Mouse (Mus musculus): Measurements from ENCODE around the gene Wdr54.

Wdr54 gene

GRCm38 (mm10) chr6:83156259-83156684, at the start of gene Wdr54, which contains the start of gene 1700003E16Rik:
Gene Wdr54 (minus strand): TSS chr6:83156397.
Gene 1700003E16Rik (plus strand): TSS chr6:83156404.
- DNase-seq (ENCODE audit: low spot score in 2 of 2), result peak; percentile 61 to 79

- DNase-seq (ENCODE audit: low spot score in 2 of 2), result no peak
These were observed 49.7 kb upstream of the Wdr54 start for GRCm38 (mm10) chr6:83205851-83206250.

GRCm38 (mm10) chr6:83203320-83203719, 47.1 kb upstream of the Wdr54 start:
- DNase-seq (ENCODE audit: low spot score in 2 of 2), result no peak

GRCm38 (mm10) chr6:83197345-83198004, 41.3 kb upstream of the Wdr54 start:
- DNase-seq (ENCODE audit: low spot score in 2 of 2), result peak; percentile 63 to 83

GRCm38 (mm10) chr6:83193571-83193970, 37.4 kb upstream of the Wdr54 start:
- no peak for DNase-seq (ENCODE audit: low spot score in 2 of 2)

DNA sequence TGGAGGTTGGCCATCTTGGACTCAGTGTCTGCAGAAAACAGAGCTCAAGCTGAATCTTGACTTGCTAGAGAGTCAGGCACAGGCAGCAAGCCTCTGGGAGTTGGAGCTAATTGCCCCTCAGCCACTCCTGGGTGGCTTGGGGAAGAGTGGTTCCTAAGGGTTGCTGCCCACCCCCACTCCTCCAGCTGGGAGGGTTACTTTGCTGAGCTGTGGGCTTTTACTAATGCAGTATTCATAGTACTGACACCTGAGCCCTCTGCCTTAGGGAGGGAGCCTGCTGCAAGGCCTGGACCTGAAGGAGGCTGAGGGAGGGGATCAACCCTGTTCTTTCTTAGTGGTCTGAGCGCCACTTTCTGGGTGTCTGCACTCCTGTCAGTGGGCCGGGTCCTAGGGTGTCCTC, 30.7 kb upstream of the Wdr54 start:
- no peak for DNase-seq (ENCODE audit: low spot score in 2 of 2)

DNA sequence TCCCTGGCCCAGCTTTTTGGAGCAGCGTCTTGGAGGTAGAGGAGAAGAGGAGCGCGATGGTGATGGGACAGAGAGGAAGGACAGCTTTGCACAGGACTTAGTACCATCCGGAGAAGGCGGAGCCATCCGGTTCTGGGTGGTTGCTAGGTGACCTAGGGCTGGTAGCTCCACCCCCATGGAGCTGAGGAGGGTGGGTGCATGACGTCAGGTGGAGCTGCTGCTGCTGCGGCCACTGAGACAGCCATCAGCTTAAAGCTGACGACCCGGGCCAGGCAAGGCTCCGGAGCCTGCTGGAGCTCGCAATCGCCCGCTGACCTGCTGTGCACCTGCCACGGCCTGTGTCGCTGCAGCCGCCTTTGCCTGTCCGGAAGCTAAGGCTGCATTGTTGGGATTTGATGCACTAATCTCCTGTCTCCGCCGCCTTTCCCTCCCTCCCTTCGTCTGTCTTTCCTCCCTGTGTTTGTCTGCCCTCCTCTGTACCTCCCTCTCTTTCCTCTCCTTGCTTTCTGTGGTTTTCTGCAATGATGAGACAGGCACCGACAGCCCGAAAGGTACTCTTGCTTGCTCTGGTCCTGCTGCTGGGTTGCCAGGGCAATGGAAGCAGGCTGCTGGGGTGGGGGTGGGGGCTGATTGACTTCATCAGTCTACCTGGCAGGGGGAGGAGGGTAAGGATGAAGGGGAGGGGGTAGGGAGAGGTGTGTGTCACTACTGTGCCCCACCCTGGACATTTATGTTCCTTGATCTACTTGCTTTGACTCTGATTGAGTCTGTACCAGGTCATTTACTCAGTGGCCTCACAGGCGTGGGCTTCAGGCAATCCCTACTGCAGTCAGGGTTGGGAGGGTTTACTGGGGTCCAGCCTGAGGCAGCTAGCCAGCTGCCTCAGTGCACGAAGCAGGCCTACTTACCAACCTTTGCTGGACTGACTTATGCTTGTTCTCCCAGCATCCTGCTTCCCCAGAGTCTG, 30.0 kb upstream of the Wdr54 start:
- DNase-seq (ENCODE audit: low spot score in 2 of 2), result peak; percentile 50 to 80

- DNase-seq (ENCODE audit: low spot score in 2 of 2), result no peak
These were observed 28.8 kb upstream of the Wdr54 start for GRCm38 (mm10) chr6:83184858-83185435.

DNA sequence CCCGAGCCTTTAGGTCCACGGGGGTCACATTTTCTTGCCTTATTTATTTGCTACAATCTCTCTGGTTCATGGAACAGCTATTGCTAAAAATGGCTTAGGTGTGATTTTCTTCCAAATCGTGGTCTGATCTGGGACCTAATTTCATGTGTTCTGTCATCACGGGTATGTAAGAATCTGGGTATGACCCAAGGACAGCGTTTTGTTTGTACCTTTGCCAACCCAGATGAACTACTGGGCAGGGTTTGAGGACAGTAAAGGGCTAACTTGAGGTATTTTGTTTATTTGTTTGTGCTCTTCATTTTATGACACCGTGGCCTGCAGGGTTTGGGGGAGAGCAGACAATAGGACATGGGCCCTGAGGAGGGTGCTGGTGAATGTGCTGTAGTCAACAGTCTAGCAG, 24.4 kb upstream of the Wdr54 start:
- DNase-seq (ENCODE audit: low spot score in 2 of 2), result no peak

- DNase-seq (ENCODE audit: low spot score in 2 of 2), result no peak
These were observed 23.4 kb upstream of the Wdr54 start for GRCm38 (mm10) chr6:83179390-83180117.

DNA sequence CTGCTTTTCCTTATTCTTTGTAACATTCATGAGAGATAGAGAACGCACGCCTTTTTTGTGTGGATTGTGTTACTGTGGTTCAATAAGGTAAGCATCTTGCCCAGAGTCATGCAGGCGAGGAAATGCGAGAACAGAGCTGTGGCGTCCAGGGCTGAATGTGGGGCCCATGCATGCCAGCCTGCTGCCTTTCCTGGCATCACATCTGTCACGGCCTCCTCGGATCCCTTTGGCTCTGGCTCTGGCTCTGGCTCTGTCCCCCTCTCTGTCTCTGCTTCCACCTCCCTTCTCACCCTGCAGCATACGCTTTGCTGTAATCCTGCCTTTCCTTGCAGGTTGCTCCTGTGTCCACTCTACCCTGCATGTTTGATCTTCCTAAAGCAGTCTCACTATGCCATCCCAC, 19.8 kb upstream of the Wdr54 start:
- no peak for DNase-seq (ENCODE audit: low spot score in 2 of 2)

- DNase-seq (ENCODE audit: low spot score in 2 of 2), result no peak
These were observed 16.2 kb upstream of the Wdr54 start for GRCm38 (mm10) chr6:83172240-83172920.

DNA sequence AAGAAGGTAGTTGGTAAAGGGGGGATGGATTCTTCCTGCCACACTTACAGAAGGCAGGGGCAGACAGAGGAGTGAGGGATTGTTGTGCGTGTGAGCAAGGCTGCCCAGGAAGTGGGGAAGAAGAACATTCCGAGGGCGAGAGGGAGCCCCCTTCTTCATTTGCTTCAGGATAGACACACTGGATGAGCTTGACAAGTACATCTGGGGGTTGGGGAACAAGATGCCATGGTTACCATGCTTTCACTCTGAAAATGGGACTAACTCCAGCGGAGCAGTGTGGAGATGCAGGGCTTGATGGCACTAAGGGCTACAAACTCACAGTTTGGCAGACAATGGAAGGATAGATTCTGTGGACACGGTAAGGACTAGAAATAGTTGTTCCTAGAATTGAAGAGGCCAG, 14.9 kb upstream of the Wdr54 start:
- DNase-seq (ENCODE audit: low spot score in 2 of 2), result no peak

DNA sequence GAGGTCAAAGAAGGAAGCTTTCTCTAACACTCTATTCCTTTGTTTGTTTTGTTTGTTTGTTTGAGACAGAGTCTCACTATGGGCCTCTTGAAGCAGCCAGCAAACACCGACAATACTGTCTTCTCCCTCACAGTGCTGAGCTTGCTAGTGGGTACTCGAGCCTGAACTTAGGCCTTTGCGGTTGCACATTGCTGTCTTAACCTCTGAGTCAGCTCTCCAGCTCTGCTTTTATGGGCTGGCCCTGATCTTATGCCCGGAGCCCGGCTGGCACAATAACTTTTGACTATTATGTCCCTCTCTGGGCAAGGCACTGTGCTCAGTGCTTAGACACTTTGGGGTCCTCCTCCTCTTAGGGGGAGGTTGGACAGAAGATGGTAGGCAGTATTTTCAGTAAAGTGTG, 13.7 kb upstream of the Wdr54 start:
- DNase-seq (ENCODE audit: low spot score in 2 of 2), result no peak

- DNase-seq (ENCODE audit: low spot score in 2 of 2), result no peak
These were observed 10.0 kb upstream of the Wdr54 start for GRCm38 (mm10) chr6:83166243-83166630.

GRCm38 (mm10) chr6:83165607-83166242, 9.5 kb upstream of the Wdr54 start, which contains the start of gene Dctn1:
Gene Dctn1 (plus strand): TSS chr6:83165920.
- peak; percentile 82 to 93 for DNase-seq (ENCODE audit: low spot score in 2 of 2)

DNA sequence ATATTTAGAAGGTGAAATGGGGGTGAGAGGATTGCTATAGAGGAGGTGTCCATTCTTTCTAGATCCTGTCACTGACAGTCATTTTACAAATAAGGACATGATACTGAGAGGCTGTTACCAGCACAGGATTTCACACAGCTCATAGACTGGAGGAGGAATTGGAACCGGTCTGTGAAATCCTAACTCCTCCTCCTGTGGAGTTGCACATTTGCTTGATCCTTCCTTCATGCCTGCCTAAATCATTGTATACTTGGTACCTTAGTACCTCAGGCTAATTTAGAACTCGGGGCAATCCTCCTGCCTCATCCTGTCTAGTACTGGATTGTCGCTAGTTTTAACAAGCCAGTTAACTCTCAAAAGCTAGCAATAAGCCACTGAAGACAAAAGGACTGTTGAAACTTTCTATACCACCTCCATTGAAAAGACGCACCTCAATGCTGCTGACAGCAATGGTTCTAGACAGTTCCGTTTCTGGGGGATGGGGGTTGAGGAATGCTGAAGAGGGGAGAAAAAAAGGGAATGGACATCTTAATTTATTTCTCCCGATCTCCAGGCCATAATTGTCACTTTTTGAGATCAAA, 8.9 kb upstream of the Wdr54 start:
- no peak for DNase-seq (ENCODE audit: low spot score in 2 of 2)

DNA sequence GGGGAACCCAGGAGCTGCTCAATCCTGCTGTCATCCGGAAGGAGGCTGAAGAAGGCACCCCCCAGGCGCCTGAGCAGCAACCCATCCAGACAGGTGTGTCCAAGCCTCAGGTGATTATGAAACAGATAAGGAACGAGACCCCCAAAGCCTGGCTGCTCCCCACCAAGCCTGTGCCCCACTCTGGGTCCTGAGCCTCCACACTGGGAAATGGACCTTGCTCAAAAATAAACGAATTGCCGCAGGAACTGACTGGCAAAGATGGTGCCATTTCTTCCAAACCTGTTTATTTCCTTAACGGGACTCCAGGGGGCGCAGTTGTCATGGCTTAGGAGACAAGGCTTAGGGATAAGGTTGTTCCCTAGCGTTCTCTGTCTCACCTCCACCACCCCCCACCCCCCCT, 6.5 kb upstream of the Wdr54 start:
- peak in 1 of 2 experiments; percentile 65 for DNase-seq (ENCODE audit: low spot score in 2 of 2)

GRCm38 (mm10) chr6:83161921-83162641, 5.9 kb upstream of the Wdr54 start:
- DNase-seq (ENCODE audit: low spot score in 2 of 2), result no peak

GRCm38 (mm10) chr6:83161442-83161841, 5.2 kb upstream of the Wdr54 start:
- DNase-seq (ENCODE audit: low spot score in 2 of 2), result no peak
